ENCODE assay signal across 8 mouse cellular contexts in genomic region chr7:28451531-28452360, GRCm38 (mm10). TPM values are rescaled to one million over a fixed set of nuclear protein-coding genes. Genes with fewer than 3 reads are reported as not detected.
DNase-seq lines count a peak whose midpoint lies in the region; ATAC-seq and TF ChIP-seq lines count a peak whose summit lies in the region.

Gene Lrfn1 (plus strand): TSS chr7:28451980.

- H3K27me3 ChIP-seq in lung, embryonic 15.5 days: no peaks in the 10 kb centered on the region
- no peaks in the 10 kb centered on the region for H3K27me3 ChIP-seq in intestine, embryonic 14.5 days (replicated peaks; ENCODE audit: control insufficient read depth, insufficient read depth, low read length)
- no peaks in the 10 kb centered on the region for H3K27me3 ChIP-seq in lung, postnatal 0 days (replicated peaks; ENCODE audit: insufficient read depth, low read length)

- ATAC-seq in lung, embryonic 15.5 days (ENCODE audit: borderline replicate concordance, extremely low read depth, low FRiP score, low TSS enrichment): peak; percentile 68
- ATAC-seq in intestine, embryonic 14.5 days (replicated peaks; ENCODE audit: low FRiP score, low TSS enrichment, low read depth): peak; percentile 72
- peak; percentile 78 for ATAC-seq in lung, postnatal 0 days

- H3K4me3 ChIP-seq in lung, embryonic 15.5 days: peak within 1 kb of the TSS; percentile 85
- H3K4me3 ChIP-seq in intestine, embryonic 14.5 days (ENCODE audit: low read depth, low read length): peak within 1 kb of the TSS; percentile 73
- H3K4me3 ChIP-seq in lung, postnatal 0 days (ENCODE audit: low read depth, low read length): peak within 1 kb of the TSS; percentile 63

- no peak for TF ChIP-seq EP300 in lung, postnatal 0 days (IDR thresholded peaks at IDR 0.05)

- H3K27ac ChIP-seq in lung, embryonic 15.5 days: peak within 1 kb of the TSS; percentile 70
- no peak within 1 kb of the TSS for H3K27ac ChIP-seq in intestine, embryonic 14.5 days (ENCODE audit: low read depth)
- H3K27ac ChIP-seq in lung, postnatal 0 days (ENCODE audit: low read length): no peak within 1 kb of the TSS

- no peak for DNase-seq in lung, adult 18-20 months
- peak; percentile 43 for DNase-seq in adrenal gland, postnatal 25 days
- DNase-seq in embryo, embryonic 11 days: peak; percentile 76
- peak; percentile 63 for DNase-seq in intestine, embryonic 14.5 days (ENCODE audit: low spot score)
- DNase-seq in lung, postnatal 0 days (ENCODE audit: low spot score): no peak
- no peak for DNase-seq in urinary bladder, adult 18-20 months (ENCODE audit: low spot score in 2 of 2)
- no peak for DNase-seq in spleen, adult 18-20 months

- H3K36me3 ChIP-seq in lung, embryonic 15.5 days: 0 out of 2 replicates have a peak, but pooled peaks cover 5% of the 10 kb centered on the region
- H3K36me3 ChIP-seq in intestine, embryonic 14.5 days (ENCODE audit: control insufficient read depth, insufficient read depth, low read length): peaks cover 5% of the 10 kb centered on the region; the same call in 1 of the 2 replicates
- no peaks in the 10 kb centered on the region for H3K36me3 ChIP-seq in lung, postnatal 0 days (ENCODE audit: insufficient read depth, low read length)

- H3K4me2 ChIP-seq in lung, embryonic 15.5 days: peak within 1 kb of the TSS; percentile 98
- H3K4me2 ChIP-seq in intestine, embryonic 14.5 days (ENCODE audit: low read length): peak within 1 kb of the TSS; percentile 88
- peak within 1 kb of the TSS; percentile 99 for H3K4me2 ChIP-seq in lung, postnatal 0 days (replicated peaks; ENCODE audit: low read depth, low read length)

- no peaks in the 10 kb centered on the region for H3K9me3 ChIP-seq in lung, embryonic 15.5 days
- no peaks in the 10 kb centered on the region for H3K9me3 ChIP-seq in intestine, embryonic 14.5 days (ENCODE audit: control insufficient read depth, low read length)
- H3K9me3 ChIP-seq in lung, postnatal 0 days (ENCODE audit: low read length): no peaks in the 10 kb centered on the region

- peak within 1 kb of the TSS; percentile 84 for H3K9ac ChIP-seq in lung, embryonic 15.5 days
- H3K9ac ChIP-seq in intestine, embryonic 14.5 days (ENCODE audit: low read length): peak within 1 kb of the TSS; percentile 79
- H3K9ac ChIP-seq in lung, postnatal 0 days (replicated peaks; ENCODE audit: low read depth): peak within 1 kb of the TSS; percentile 41

- H3K4me1 ChIP-seq in lung, embryonic 15.5 days: peaks cover 12% of the 10 kb centered on the region
- H3K4me1 ChIP-seq in intestine, embryonic 14.5 days (replicated peaks; ENCODE audit: control insufficient read depth, insufficient read depth, low read length): peaks cover 7% of the 10 kb centered on the region
- no peaks in the 10 kb centered on the region for H3K4me1 ChIP-seq in lung, postnatal 0 days (ENCODE audit: insufficient read depth, low read depth, low read length)

- under 1% methylated on average over 29 of the region's 97 CpGs for WGBS in lung, embryonic 15.5 days
- 1% methylated on average over 46 of the region's 97 CpGs for WGBS in intestine, embryonic 14.5 days
- WGBS in lung, postnatal 0 days: 2% methylated on average over 6 of the region's 97 CpGs

- no peak for TF ChIP-seq CTCF in lung, postnatal 0 days (IDR thresholded peaks at IDR 0.05)

RNA-seq across cellular contexts. Expression of gene Lrfn1, which starts in this region (rescaled TPM):
- 3.1 and 3.8 TPM in 2 replicates for polyA plus RNA-seq in lung, embryonic 15.5 days (2015; fragmentation: Nextera tagmentation; extraction: Ambion mirVana)
- 15.9 and 17.4 TPM in 2 replicates for total RNA-seq in adrenal gland, postnatal 25 days (2021)
- polyA plus RNA-seq in intestine, embryonic 14.5 days (2014; fragmentation: Nextera tagmentation; extraction: Ambion mirVana): 3.6 and 4.1 TPM in 2 replicates
- polyA plus RNA-seq in lung, postnatal 0 days (2015; fragmentation: Nextera tagmentation; extraction: Ambion mirVana): 0.97 and 1.4 TPM in 2 replicates

Comparison
In these comparisons a context has a peak if more than half of its experiments do, and no peak if none do; other contexts are left out.
1. DNase-seq: peak in adrenal gland, postnatal 25 days (single experiment), embryo, embryonic 11 days (single experiment) and intestine, embryonic 14.5 days (single experiment); none in lung, adult 18-20 months (0 of 2), lung, postnatal 0 days (single experiment), urinary bladder, adult 18-20 months (0 of 2) and spleen, adult 18-20 months (0 of 2).
2. Peak in every context shown above with its lines, with median percentiles within 50 percentile points of each other: ATAC-seq, H3K4me2 ChIP-seq, H3K4me3 ChIP-seq and H3K9ac ChIP-seq.